In genomic region chr3:58671616-58672250, GRCm38 (mm10) we compare ENCODE assay signal across 18 mouse cellular contexts. TPM values are rescaled to one million over a fixed set of nuclear protein-coding genes. Genes with fewer than 3 reads are reported as not detected.
DNase-seq lines count a peak whose midpoint lies in the region; ATAC-seq and TF ChIP-seq lines count a peak whose summit lies in the region.
"Had no signal": no experiment of that assay in that cellular context is flagged by ENCODE, and none has a peak within 500 bp of the region (broad histone marks: within the 10 kb centered on the region; RNA-seq: fewer than 3 reads in every experiment).

No protein-coding gene starts in this region.

- H3K4me3 ChIP-seq in intestine, embryonic 15.5 days (replicated peaks) = no peak overlapping the region
- H3K4me3 ChIP-seq in intestine, postnatal 0 days (ENCODE audit: low read depth, low read length) = no peak overlapping the region
- H3K4me3 ChIP-seq in forebrain, embryonic 13.5 days = no peak overlapping the region
- H3K4me3 ChIP-seq in forebrain, embryonic 15.5 days = no peak overlapping the region
- H3K4me3 ChIP-seq: embryonic facial prominence, embryonic 15.5 days; midbrain, embryonic 12.5 days had no signal

- ATAC-seq in intestine, embryonic 15.5 days = peak; percentile 45; the same call in 1 of the 2 replicates
- no peak for ATAC-seq in intestine, postnatal 0 days
- ATAC-seq in granulocyte monocyte progenitor cell, adult 5-6 weeks (replicated peaks; ENCODE audit: poor library complexity, severe bottlenecking) = peak; percentile 96
- no peak for ATAC-seq in forebrain, embryonic 13.5 days
- ATAC-seq in forebrain, embryonic 15.5 days (replicated peaks) = no peak
- ATAC-seq: forebrain, embryonic 16.5 days had no signal

- WGBS in intestine, embryonic 15.5 days = 59% methylated on average over 6 of the region's 6 CpGs
- whole genome bisulfite sequencing in intestine, postnatal 0 days = 51% methylated on average over 6 of the region's 6 CpGs
- WGBS in forebrain, embryonic 13.5 days = 75% methylated on average over 6 of the region's 6 CpGs
- WGBS in forebrain, embryonic 15.5 days = 70% methylated on average over 6 of the region's 6 CpGs

- H3K36me3 ChIP-seq in intestine, embryonic 15.5 days = no peaks in the 10 kb centered on the region
- H3K36me3 ChIP-seq in intestine, postnatal 0 days (ENCODE audit: control insufficient read depth, insufficient read depth) = peaks cover 17% of the 10 kb centered on the region
- peaks cover 2% of the 10 kb centered on the region for H3K36me3 ChIP-seq in splenic B cell, adult 2 months (ENCODE audit: control insufficient read depth, insufficient read depth, low read length, poor library complexity, severe bottlenecking)
- H3K36me3 ChIP-seq in forebrain, embryonic 13.5 days (ENCODE audit: poor library complexity, severe bottlenecking) = peaks cover 12% of the 10 kb centered on the region
- H3K36me3 ChIP-seq in forebrain, embryonic 15.5 days = peaks cover 10% of the 10 kb centered on the region; the same call in 1 of the 2 replicates

- H3K27ac ChIP-seq in intestine, embryonic 15.5 days = no peak overlapping the region
- no peak overlapping the region for H3K27ac ChIP-seq in intestine, postnatal 0 days (ENCODE audit: low read depth, low read length)
- H3K27ac ChIP-seq in forebrain, embryonic 13.5 days = no peak overlapping the region
- H3K27ac ChIP-seq in forebrain, embryonic 15.5 days (replicated peaks) = no peak overlapping the region
- H3K27ac ChIP-seq: embryonic facial prominence, embryonic 15.5 days; midbrain, embryonic 12.5 days had no signal

- H3K9me3 ChIP-seq in intestine, embryonic 15.5 days = no peaks in the 10 kb centered on the region
- H3K9me3 ChIP-seq in intestine, postnatal 0 days (ENCODE audit: control insufficient read depth) = no peaks in the 10 kb centered on the region
- H3K9me3 ChIP-seq in forebrain, embryonic 13.5 days (replicated peaks) = no peaks in the 10 kb centered on the region
- no peaks in the 10 kb centered on the region for H3K9me3 ChIP-seq in forebrain, embryonic 15.5 days
- H3K9me3 ChIP-seq: embryonic facial prominence, embryonic 15.5 days; midbrain, embryonic 12.5 days had no signal

- no peaks in the 10 kb centered on the region for H3K27me3 ChIP-seq in intestine, embryonic 15.5 days (replicated peaks)
- H3K27me3 ChIP-seq in intestine, postnatal 0 days (replicated peaks; ENCODE audit: control insufficient read depth, insufficient read depth, low read length) = no peaks in the 10 kb centered on the region
- H3K27me3 ChIP-seq in splenic B cell, adult 2 months (ENCODE audit: control insufficient read depth, insufficient read depth, low read length, poor library complexity, severe bottlenecking) = no peaks in the 10 kb centered on the region
- no peaks in the 10 kb centered on the region for H3K27me3 ChIP-seq in forebrain, embryonic 13.5 days
- no peaks in the 10 kb centered on the region for H3K27me3 ChIP-seq in forebrain, embryonic 15.5 days
- H3K27me3 ChIP-seq: embryonic facial prominence, embryonic 15.5 days; midbrain, embryonic 12.5 days had no signal

- H3K9ac ChIP-seq in intestine, embryonic 15.5 days = no peak overlapping the region
- H3K9ac ChIP-seq in intestine, postnatal 0 days (ENCODE audit: low read depth, low read length) = no peak overlapping the region
- H3K9ac ChIP-seq in forebrain, embryonic 13.5 days = no peak overlapping the region
- no peak overlapping the region for H3K9ac ChIP-seq in forebrain, embryonic 15.5 days (replicated peaks)
- H3K9ac ChIP-seq: embryonic facial prominence, embryonic 15.5 days; lung, embryonic 14.5 days; midbrain, embryonic 12.5 days had no signal

- no peak for TF ChIP-seq CTCF in intestine, postnatal 0 days (IDR thresholded peaks at IDR 0.05; ENCODE audit: low read depth)

- H3K4me2 ChIP-seq in intestine, embryonic 15.5 days (replicated peaks) = no peak overlapping the region
- H3K4me2 ChIP-seq in intestine, postnatal 0 days (replicated peaks; ENCODE audit: low read depth) = no peak overlapping the region
- H3K4me2 ChIP-seq in forebrain, embryonic 13.5 days = no peak overlapping the region
- no peak overlapping the region for H3K4me2 ChIP-seq in forebrain, embryonic 15.5 days (replicated peaks)
- H3K4me2 ChIP-seq: embryonic facial prominence, embryonic 15.5 days; lung, embryonic 14.5 days; midbrain, embryonic 12.5 days had no signal

- H3K4me1 ChIP-seq in intestine, embryonic 15.5 days (replicated peaks) = peaks cover 6% of the 10 kb centered on the region
- no peaks in the 10 kb centered on the region; the same call in 1 of the 2 replicates for H3K4me1 ChIP-seq in intestine, postnatal 0 days (replicated peaks; ENCODE audit: control insufficient read depth, insufficient read depth, low read length)
- H3K4me1 ChIP-seq in forebrain, embryonic 13.5 days = no peaks in the 10 kb centered on the region
- H3K4me1 ChIP-seq in forebrain, embryonic 15.5 days = no peaks in the 10 kb centered on the region
- H3K4me1 ChIP-seq: midbrain, embryonic 12.5 days had no signal

- DNase-seq in spleen, postnatal 36 days (ENCODE audit: low spot score in 2 of 2) = peak; percentile 52 to 54
- no peak for DNase-seq in spleen, postnatal 14 days (ENCODE audit: low spot score in 2 of 2)
- peak; percentile 74 for DNase-seq in splenic B cell, adult 2 months (ENCODE audit: low read depth, low spot score)
- DNase-seq: adrenal gland, postnatal 10 days; heart, postnatal 4 days; kidney, adult 8-10 months; left cerebral cortex, postnatal 4 days; lung, embryonic 14.5 days had no signal

RNA-seq across cellular contexts. Expression of gene Siah2, which starts 20.5 kb away (rescaled TPM):
- polyA plus RNA-seq in intestine, embryonic 15.5 days (2015; fragmentation: Nextera tagmentation; extraction: Ambion mirVana) = 4.7 and 5.7 TPM in 2 replicates
- 4.6 and 5.3 TPM in 2 replicates for polyA plus RNA-seq in intestine, postnatal 0 days (2015; fragmentation: Nextera tagmentation; extraction: Ambion mirVana)
- 8.3 and 9.4 TPM in 2 replicates for total RNA-seq in granulocyte monocyte progenitor cell, adult 5-6 weeks (2014; fragmentation: Nextera tagmentation)
- total RNA-seq in granulocyte monocyte progenitor cell, adult 5-6 weeks (2017) = 8.7 and 13.8 TPM in 2 replicates
- 4.7 and 5.4 TPM in 2 replicates for polyA plus RNA-seq in forebrain, embryonic 13.5 days (2015; fragmentation: Nextera tagmentation; extraction: Ambion mirVana)
- polyA plus RNA-seq in forebrain, embryonic 15.5 days (2015; fragmentation: Nextera tagmentation; extraction: Ambion mirVana) = 7.0 and 8.1 TPM in 2 replicates

RNA-seq across cellular contexts. Expression of gene Erich6, which starts 34.7 kb away (rescaled TPM):
- polyA plus RNA-seq in intestine, embryonic 15.5 days (2015; fragmentation: Nextera tagmentation; extraction: Ambion mirVana) = not detected in 2 replicates
- polyA plus RNA-seq in intestine, postnatal 0 days (2015; fragmentation: Nextera tagmentation; extraction: Ambion mirVana) = not detected in 2 replicates
- not detected in 2 replicates for total RNA-seq in granulocyte monocyte progenitor cell, adult 5-6 weeks (2014; fragmentation: Nextera tagmentation)
- total RNA-seq in granulocyte monocyte progenitor cell, adult 5-6 weeks (2017) = not detected in 2 replicates
- 0.09 and 0.18 TPM in 2 replicates for polyA plus RNA-seq in forebrain, embryonic 13.5 days (2015; fragmentation: Nextera tagmentation; extraction: Ambion mirVana)
- 0.08 and 0.10 TPM in 2 replicates for polyA plus RNA-seq in forebrain, embryonic 15.5 days (2015; fragmentation: Nextera tagmentation; extraction: Ambion mirVana)
- total RNA-seq: heart, adult 8-10 months had no signal
- polyA plus RNA-seq: embryonic facial prominence, embryonic 15.5 days; forebrain, embryonic 16.5 days; lung, embryonic 14.5 days; neural tube, embryonic 11.5 days had no signal

Comparison
In these comparisons a context has a peak if more than half of its experiments do, and no peak if none do; other contexts are left out.
1. ATAC-seq: peak in intestine, embryonic 15.5 days (single experiment) and granulocyte monocyte progenitor cell, adult 5-6 weeks (single experiment); none in intestine, postnatal 0 days (single experiment), forebrain, embryonic 13.5 days (single experiment) and forebrain, embryonic 15.5 days (single experiment).
2. DNase-seq: peak in spleen, postnatal 36 days (2 of 2) and splenic B cell, adult 2 months (single experiment); none in spleen, postnatal 14 days (0 of 2).